Mouse (Mus musculus) brain, embryonic 14.5 days (tissue): Measurements from ENCODE around the gene Bcorl1.

Experiments
- CTCF ChIP-seq: fragments of 200-500 bp; IDR thresholded peaks from 2 replicates; pipeline ENCODE4 v1.5.1; 2012; ENCODE audit warnings: inconsistent platforms, mild to moderate bottlenecking, moderate library complexity, borderline replicate concordance; ENCODE audit not compliant: insufficient read depth, insufficient read length; ENCODE audit errors: extremely low read depth
- POLR2A ChIP-seq: fragments of 200-500 bp; IDR thresholded peaks from 2 replicates; pipeline ENCODE4 v1.6.1; 2012; ENCODE audit warnings: mild to moderate bottlenecking, inconsistent platforms, borderline replicate concordance; ENCODE audit not compliant: poor library complexity, insufficient read depth, insufficient read length, severe bottlenecking; ENCODE audit errors: extremely low read depth

DNA sequence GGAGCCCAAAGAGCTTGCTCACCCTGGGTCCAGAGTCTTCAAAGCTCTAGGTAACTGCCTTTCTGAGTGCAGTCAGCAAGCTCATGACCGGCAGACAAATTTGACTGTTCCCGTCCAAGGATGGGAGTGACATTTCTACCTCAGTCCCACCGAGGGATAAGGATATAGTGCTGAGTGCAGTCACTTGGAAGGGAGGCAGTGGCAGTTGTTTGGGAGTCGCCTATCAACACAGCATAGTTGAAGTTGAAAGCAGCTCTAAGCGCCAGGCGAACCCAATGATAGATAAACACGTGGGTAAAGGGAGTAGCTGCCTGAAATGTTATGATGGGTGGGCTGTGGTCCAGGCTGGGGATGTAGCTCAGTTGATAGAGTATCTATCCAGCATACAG, 69.2 kb downstream of the Bcorl1 start:
- no peak for TF ChIP-seq CTCF
- no peak for TF ChIP-seq POLR2A
